7 mouse cellular contexts compared by ENCODE assay signal in genomic region chr4:123819093-123819610, GRCm38 (mm10). TPM values are rescaled to one million over a fixed set of nuclear protein-coding genes. Genes with fewer than 3 reads are reported as not detected.
DNase-seq lines count a peak whose midpoint lies in the region; ATAC-seq lines count a peak whose summit lies in the region.

No protein-coding gene starts in this region.

- H3K4me3 ChIP-seq in kidney, embryonic 14.5 days (ENCODE audit: low read length) = no peak overlapping the region
- no peak overlapping the region for H3K4me3 ChIP-seq in midbrain, embryonic 12.5 days

- H3K36me3 ChIP-seq in kidney, embryonic 14.5 days (ENCODE audit: control insufficient read depth, insufficient read depth, low read length) = no peaks in the 10 kb centered on the region
- no peaks in the 10 kb centered on the region for H3K36me3 ChIP-seq in midbrain, embryonic 12.5 days

- 0 out of 2 replicates have a peak, but pooled peaks cover 4% of the 10 kb centered on the region for H3K4me1 ChIP-seq in kidney, embryonic 14.5 days (ENCODE audit: control insufficient read depth, insufficient read depth, low read length)
- H3K4me1 ChIP-seq in midbrain, embryonic 12.5 days = 0 out of 2 replicates have a peak, but pooled peaks cover under 1% of the 10 kb centered on the region

- DNase-seq in kidney, postnatal 14 days = peak; percentile 9
- DNase-seq in MN1 (ENCODE audit: low spot score) = peak; percentile 6
- peak; percentile 36 for DNase-seq in embryo, embryonic 10 days (ENCODE audit: low spot score)
- DNase-seq in thymus, postnatal 0 days (ENCODE audit: low spot score) = no peak
- DNase-seq in ovary, adult 18-20 months (ENCODE audit: low spot score) = no peak

- no peak overlapping the region for H3K9ac ChIP-seq in kidney, embryonic 14.5 days (ENCODE audit: low read depth, low read length)
- H3K9ac ChIP-seq in midbrain, embryonic 12.5 days (replicated peaks) = no peak overlapping the region

- H3K9me3 ChIP-seq in kidney, embryonic 14.5 days (ENCODE audit: control insufficient read depth, low read length) = no peaks in the 10 kb centered on the region
- no peaks in the 10 kb centered on the region for H3K9me3 ChIP-seq in midbrain, embryonic 12.5 days

- no peak overlapping the region for H3K27ac ChIP-seq in kidney, embryonic 14.5 days (ENCODE audit: low read depth, low read length)
- H3K27ac ChIP-seq in midbrain, embryonic 12.5 days (replicated peaks) = 0 out of 2 replicates have a peak overlapping the region, but pooled peaks have one; percentile 46

- 49% methylated on average over 4 of the region's 4 CpGs for WGBS in kidney, embryonic 14.5 days
- 43% methylated on average over 4 of the region's 4 CpGs for WGBS in midbrain, embryonic 12.5 days

- no peak for ATAC-seq in kidney, embryonic 14.5 days (ENCODE audit: low FRiP score, low TSS enrichment)
- ATAC-seq in midbrain, embryonic 12.5 days (ENCODE audit: low FRiP score, low read depth) = no peak

- H3K4me2 ChIP-seq in kidney, embryonic 14.5 days (replicated peaks; ENCODE audit: low read depth, low read length) = no peak overlapping the region
- H3K4me2 ChIP-seq in midbrain, embryonic 12.5 days (replicated peaks) = no peak overlapping the region

- H3K27me3 ChIP-seq in kidney, embryonic 14.5 days (ENCODE audit: control insufficient read depth, insufficient read depth, low read length) = no peaks in the 10 kb centered on the region
- no peaks in the 10 kb centered on the region for H3K27me3 ChIP-seq in midbrain, embryonic 12.5 days

RNA-seq across cellular contexts. Expression of gene Rhbdl2, which starts 31.5 kb away (rescaled TPM):
- polyA plus RNA-seq in kidney, embryonic 14.5 days (2014; fragmentation: Nextera tagmentation; extraction: Ambion mirVana) = 3.8 TPM in 2 replicates
- 0.47 and 1.2 TPM in 2 replicates for polyA plus RNA-seq in midbrain, embryonic 12.5 days (2016; fragmentation: Nextera tagmentation; extraction: Ambion mirVana)
- 9.1 and 9.9 TPM in 2 replicates for polyA plus RNA-seq in thymus, postnatal 0 days (2015; fragmentation: Nextera tagmentation; extraction: Ambion mirVana)

RNA-seq across cellular contexts. Expression of gene 4933427I04Rik, which starts 40.3 kb away (rescaled TPM):
- polyA plus RNA-seq in kidney, embryonic 14.5 days (2014; fragmentation: Nextera tagmentation; extraction: Ambion mirVana) = not detected in 2 replicates
- polyA plus RNA-seq in midbrain, embryonic 12.5 days (2016; fragmentation: Nextera tagmentation; extraction: Ambion mirVana) = not detected in 2 replicates
- polyA plus RNA-seq in thymus, postnatal 0 days (2015; fragmentation: Nextera tagmentation; extraction: Ambion mirVana) = not detected in 2 replicates

Comparison
In these comparisons a context has a peak if more than half of its experiments do, and no peak if none do; other contexts are left out.
1. DNase-seq: peak in kidney, postnatal 14 days (single experiment), MN1 (single experiment) and embryo, embryonic 10 days (single experiment); none in thymus, postnatal 0 days (single experiment) and ovary, adult 18-20 months (single experiment).